Mouse (Mus musculus): ENCODE data around the gene Gstm6.
"Not testable (repeated sequence)": the region's sequence is repeated elsewhere in the genome, so short reads cannot be mapped to it uniquely, and the experiment has no call there.

Gstm6 gene

GRCm38 (mm10) chr3:107943239-107943990 is at the start of gene Gstm6:
TSS of gene Gstm6 (minus strand) at chr3:107943749.
- peak; percentile 57 for DNase-seq (ENCODE audit: extremely low spot score)

GRCm38 (mm10) chr3:107986041-107986562 is 42.6 kb upstream of the Gstm6 start, which contains the start of gene Gstm2:
TSS of gene Gstm2 (minus strand) at chr3:107986453.
- DNase-seq (ENCODE audit: extremely low spot score): peak; percentile 36

- DNase-seq (ENCODE audit: extremely low spot score): not testable (repeated sequence)
Observed at GRCm38 (mm10) chr3:107985141-107985540, 41.6 kb upstream of the Gstm6 start.

- DNase-seq (ENCODE audit: extremely low spot score): no peak
Observed at GRCm38 (mm10) chr3:107984471-107984870, 40.9 kb upstream of the Gstm6 start.

GRCm38 (mm10) chr3:107983771-107984170 is 40.2 kb upstream of the Gstm6 start:
- no peak for DNase-seq (ENCODE audit: extremely low spot score)

- DNase-seq (ENCODE audit: extremely low spot score): no peak
Observed at GRCm38 (mm10) chr3:107982726-107983125, 39.2 kb upstream of the Gstm6 start.

GRCm38 (mm10) chr3:107981261-107981660 is 37.7 kb upstream of the Gstm6 start:
- DNase-seq (ENCODE audit: extremely low spot score): no peak

GRCm38 (mm10) chr3:107977691-107978090 is 34.1 kb upstream of the Gstm6 start:
- DNase-seq (ENCODE audit: extremely low spot score): no peak

- DNase-seq (ENCODE audit: extremely low spot score): no peak
Observed at GRCm38 (mm10) chr3:107974237-107974636, 30.7 kb upstream of the Gstm6 start.

- DNase-seq (ENCODE audit: extremely low spot score): no peak
Observed at GRCm38 (mm10) chr3:107972070-107972469, 28.5 kb upstream of the Gstm6 start.

- DNase-seq (ENCODE audit: extremely low spot score): not testable (repeated sequence)
Observed at GRCm38 (mm10) chr3:107971101-107971500, 27.6 kb upstream of the Gstm6 start.

GRCm38 (mm10) chr3:107968724-107969395 is 25.3 kb upstream of the Gstm6 start, which contains the start of gene Gstm3:
TSS of gene Gstm3 (minus strand) at chr3:107969283.
- no peak for DNase-seq (ENCODE audit: extremely low spot score)

GRCm38 (mm10) chr3:107966631-107967030 is 23.1 kb upstream of the Gstm6 start:
- no peak for DNase-seq (ENCODE audit: extremely low spot score)

GRCm38 (mm10) chr3:107965592-107965991 is 22.0 kb upstream of the Gstm6 start:
- DNase-seq (ENCODE audit: extremely low spot score): no peak

- DNase-seq (ENCODE audit: extremely low spot score): no peak
Observed at GRCm38 (mm10) chr3:107964656-107965308, 21.2 kb upstream of the Gstm6 start.

- no peak for DNase-seq (ENCODE audit: extremely low spot score)
Observed at GRCm38 (mm10) chr3:107964026-107964425, 20.5 kb upstream of the Gstm6 start.

GRCm38 (mm10) chr3:107955260-107955659 is 11.7 kb upstream of the Gstm6 start:
- DNase-seq (ENCODE audit: extremely low spot score): not testable (repeated sequence)

GRCm38 (mm10) chr3:107953906-107954305 is 10.4 kb upstream of the Gstm6 start:
- no peak for DNase-seq (ENCODE audit: extremely low spot score)

GRCm38 (mm10) chr3:107953328-107953755 is 9.8 kb upstream of the Gstm6 start:
- DNase-seq (ENCODE audit: extremely low spot score): peak; percentile 46

GRCm38 (mm10) chr3:107950531-107950930 is 7.0 kb upstream of the Gstm6 start:
- DNase-seq (ENCODE audit: extremely low spot score): no peak

- DNase-seq (ENCODE audit: extremely low spot score): not testable (repeated sequence)
Observed at GRCm38 (mm10) chr3:107949461-107949860, 5.9 kb upstream of the Gstm6 start.

- no peak for DNase-seq (ENCODE audit: extremely low spot score)
Observed at GRCm38 (mm10) chr3:107945729-107946128, 2.2 kb upstream of the Gstm6 start.

All from embryo, embryonic 9.5 days (tissue).